Mouse (Mus musculus): ENCODE results near the gene Foxp1. TPM values are rescaled to one million over a fixed set of nuclear protein-coding genes. Genes with fewer than 3 reads are reported as not detected.

Foxp1 gene
- polyA plus RNA-seq, 1 experiment from 2014 or later: 36.4 TPM

DNA sequence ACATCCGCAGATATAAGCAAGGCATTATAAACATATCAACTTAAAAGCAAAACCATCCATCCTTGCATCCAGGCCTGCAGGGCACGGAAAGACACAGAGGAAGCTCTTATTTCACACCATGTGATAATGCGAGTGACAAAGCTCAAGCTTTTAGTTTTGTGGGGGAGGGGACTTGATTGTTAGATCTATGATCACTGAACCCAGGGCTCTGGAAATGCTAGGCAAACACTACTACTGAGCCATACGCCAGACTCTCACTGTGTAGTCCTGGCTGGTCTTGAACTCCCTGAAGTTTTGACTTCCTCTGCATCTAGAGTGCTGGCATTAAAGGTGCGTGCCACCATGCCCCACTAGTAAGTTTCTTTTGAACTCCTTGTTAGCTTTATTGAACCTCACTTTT lies 264.2 kb downstream of the Foxp1 start:
- WGBS: 47% methylated on average over 5 of the region's 5 CpGs
- Histone ChIP-seq H3K9me3 (ENCODE audit: low read length) (no peaks in the 10 kb centered on the region), H3K27ac (ENCODE audit: low read length) (no peak overlapping the region), H3K36me3 (ENCODE audit: insufficient read depth, low read length) (no peaks in the 10 kb centered on the region), H3K4me2 (replicated peaks; ENCODE audit: low read depth, low read length) (no peak overlapping the region), H3K27me3 (ENCODE audit: insufficient read depth, low read length) (no peaks in the 10 kb centered on the region), H3K4me3 (ENCODE audit: low read length) (no peak overlapping the region), H3K4me1 (ENCODE audit: insufficient read depth, low read length) (peaks cover 17% of the 10 kb centered on the region; the same call in 1 of the 2 replicates), H3K9ac (replicated peaks; ENCODE audit: low read length) (no peak overlapping the region)
- ATAC-seq (ENCODE audit: low FRiP score, low TSS enrichment): no peak

DNA sequence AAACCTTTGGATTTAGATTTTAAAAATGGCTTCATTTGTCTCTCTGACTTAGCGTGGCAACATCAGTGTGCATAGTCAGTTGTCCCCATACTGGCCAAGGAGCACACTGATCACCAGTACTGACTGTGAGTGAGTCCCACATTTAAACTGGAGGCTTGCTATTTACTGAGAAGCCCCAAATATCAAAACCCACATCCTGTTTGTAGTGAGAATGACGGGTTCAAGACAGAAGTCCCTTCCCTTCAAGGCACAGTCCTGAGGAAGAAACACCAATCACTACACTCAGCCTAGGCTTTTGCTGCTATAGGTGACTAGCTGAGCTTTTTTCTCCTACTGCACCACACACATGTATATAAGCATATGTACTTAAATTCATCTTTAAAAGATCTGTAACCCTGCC lies 264.8 kb downstream of the Foxp1 start:
- Histone ChIP-seq H3K4me2 (replicated peaks; ENCODE audit: low read depth, low read length) (no peak overlapping the region), H3K36me3 (ENCODE audit: insufficient read depth, low read length) (no peaks in the 10 kb centered on the region), H3K27me3 (ENCODE audit: insufficient read depth, low read length) (no peaks in the 10 kb centered on the region), H3K4me3 (ENCODE audit: low read length) (no peak overlapping the region), H3K4me1 (ENCODE audit: insufficient read depth, low read length) (peaks cover 11% of the 10 kb centered on the region; the same call in 1 of the 2 replicates), H3K9me3 (ENCODE audit: low read length) (no peaks in the 10 kb centered on the region), H3K9ac (replicated peaks; ENCODE audit: low read length) (no peak overlapping the region), H3K27ac (ENCODE audit: low read length) (no peak overlapping the region)
- ATAC-seq (ENCODE audit: low FRiP score, low TSS enrichment): no peak
- 77% methylated on average over 2 of the region's 2 CpGs for WGBS

DNA sequence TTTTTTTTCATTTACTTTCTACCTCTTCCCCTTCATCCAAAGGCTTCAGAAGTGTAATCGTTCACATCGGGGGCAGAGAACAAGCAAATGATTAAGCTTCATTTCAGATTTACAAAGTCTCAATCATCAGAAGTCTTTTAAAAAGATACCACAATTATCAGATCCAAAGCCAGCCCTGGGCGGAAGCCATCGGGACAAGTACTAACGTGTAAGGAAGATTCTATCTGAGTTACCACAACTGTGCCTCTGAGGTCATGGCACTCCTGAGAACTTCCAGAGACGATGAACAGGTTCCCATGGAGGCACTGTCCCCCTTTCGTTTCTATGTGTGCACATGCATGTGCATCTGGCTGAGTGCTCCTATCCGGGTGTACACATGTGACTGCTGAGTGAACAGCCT lies 269.2 kb downstream of the Foxp1 start:
- H3K27ac ChIP-seq (ENCODE audit: low read length): no peak overlapping the region
- H3K27me3 ChIP-seq (ENCODE audit: insufficient read depth, low read length): no peaks in the 10 kb centered on the region
- H3K4me3 ChIP-seq (ENCODE audit: low read length): no peak overlapping the region
- H3K4me2 ChIP-seq (replicated peaks; ENCODE audit: low read depth, low read length): no peak overlapping the region
- H3K4me1 ChIP-seq (ENCODE audit: insufficient read depth, low read length): no peaks in the 10 kb centered on the region
- no peaks in the 10 kb centered on the region for H3K36me3 ChIP-seq (ENCODE audit: insufficient read depth, low read length)
- H3K9ac ChIP-seq (replicated peaks; ENCODE audit: low read length): no peak overlapping the region
- 84% methylated on average over 8 of the region's 8 CpGs for WGBS
- no peaks in the 10 kb centered on the region for H3K9me3 ChIP-seq (ENCODE audit: low read length)
- ATAC-seq (ENCODE audit: low FRiP score, low TSS enrichment): no peak

DNA sequence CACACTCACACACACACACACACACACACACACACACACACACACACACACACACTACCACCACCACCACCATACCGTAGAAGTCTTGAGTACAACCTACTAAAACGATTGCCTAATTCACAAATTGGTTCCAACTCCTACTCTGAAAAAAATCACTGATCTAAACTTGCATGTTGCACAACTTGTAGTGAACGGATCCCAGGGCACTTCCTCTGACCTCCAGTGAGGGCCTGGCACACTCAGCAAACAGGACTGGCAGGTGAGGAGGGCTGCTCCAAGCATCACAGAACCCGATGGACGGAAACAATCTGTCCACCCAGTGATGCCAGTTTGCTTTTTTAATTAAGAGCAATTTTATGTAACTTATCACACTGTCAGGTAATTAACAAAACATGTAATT lies 269.7 kb downstream of the Foxp1 start:
- H3K4me2 ChIP-seq (replicated peaks; ENCODE audit: low read depth, low read length): no peak overlapping the region
- no peak overlapping the region for H3K4me3 ChIP-seq (ENCODE audit: low read length)
- WGBS: 80% methylated on average over 5 of the region's 5 CpGs
- no peaks in the 10 kb centered on the region for H3K36me3 ChIP-seq (ENCODE audit: insufficient read depth, low read length)
- no peak for ATAC-seq (ENCODE audit: low FRiP score, low TSS enrichment)
- H3K4me1 ChIP-seq (ENCODE audit: insufficient read depth, low read length): no peaks in the 10 kb centered on the region
- H3K27me3 ChIP-seq (ENCODE audit: insufficient read depth, low read length): no peaks in the 10 kb centered on the region
- H3K9ac ChIP-seq (replicated peaks; ENCODE audit: low read length): no peak overlapping the region
- H3K9me3 ChIP-seq (ENCODE audit: low read length): no peaks in the 10 kb centered on the region
- H3K27ac ChIP-seq (ENCODE audit: low read length): no peak overlapping the region

DNA sequence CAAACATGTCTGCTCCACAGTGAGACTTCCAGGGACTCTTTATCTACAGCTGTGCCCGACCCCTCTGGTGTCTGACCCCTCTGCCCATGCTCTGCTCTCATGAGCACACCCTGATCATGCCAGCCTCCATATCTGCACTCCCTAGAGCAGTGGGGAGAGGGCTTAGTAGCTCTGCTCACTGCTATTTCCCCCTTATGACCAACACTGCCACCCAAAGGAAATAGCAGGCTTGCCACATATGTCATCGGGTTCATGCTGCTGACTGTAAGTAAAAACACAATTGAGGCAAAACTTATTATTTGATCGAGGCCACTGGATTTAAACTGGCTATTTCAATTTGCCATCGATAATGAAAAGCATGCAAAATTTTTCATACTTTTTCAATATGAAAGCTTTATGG lies 270.6 kb downstream of the Foxp1 start:
- WGBS: 88% methylated on average over 4 of the region's 4 CpGs
- ATAC-seq (ENCODE audit: low FRiP score, low TSS enrichment): no peak
- no peaks in the 10 kb centered on the region for H3K27me3 ChIP-seq (ENCODE audit: insufficient read depth, low read length)
- no peaks in the 10 kb centered on the region for H3K9me3 ChIP-seq (ENCODE audit: low read length)
- H3K9ac ChIP-seq (replicated peaks; ENCODE audit: low read length): no peak overlapping the region
- H3K4me3 ChIP-seq (ENCODE audit: low read length): no peak overlapping the region
- no peaks in the 10 kb centered on the region for H3K4me1 ChIP-seq (ENCODE audit: insufficient read depth, low read length)
- no peak overlapping the region for H3K27ac ChIP-seq (ENCODE audit: low read length)
- H3K36me3 ChIP-seq (ENCODE audit: insufficient read depth, low read length): 0 out of 2 replicates have a peak, but pooled peaks cover 3% of the 10 kb centered on the region
- no peak overlapping the region for H3K4me2 ChIP-seq (replicated peaks; ENCODE audit: low read depth, low read length)

DNA sequence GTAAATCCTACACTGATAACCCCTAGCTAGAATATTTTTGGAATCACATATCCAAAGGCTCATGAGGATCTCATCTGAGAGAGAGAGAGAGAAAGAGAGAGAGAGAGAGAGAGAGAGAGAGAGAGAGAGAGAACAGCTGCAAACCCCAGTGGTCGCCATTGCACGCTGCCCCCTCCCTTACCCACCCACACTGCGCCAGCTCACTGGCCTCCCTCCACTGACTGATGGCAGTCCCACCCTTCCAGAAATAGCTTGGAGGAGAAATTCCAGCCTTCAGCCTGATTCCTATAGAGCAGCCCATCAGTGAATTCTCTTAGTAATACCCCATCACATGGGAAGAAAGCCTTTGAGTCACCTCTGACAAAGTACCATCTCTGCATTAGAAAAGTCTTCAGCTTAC lies 271.3 kb downstream of the Foxp1 start:
- no peak overlapping the region for H3K9ac ChIP-seq (replicated peaks; ENCODE audit: low read length)
- 0 out of 2 replicates have a peak, but pooled peaks cover 3% of the 10 kb centered on the region for H3K36me3 ChIP-seq (ENCODE audit: insufficient read depth, low read length)
- H3K27ac ChIP-seq (ENCODE audit: low read length): no peak overlapping the region
- H3K4me2 ChIP-seq (replicated peaks; ENCODE audit: low read depth, low read length): no peak overlapping the region
- H3K4me1 ChIP-seq (ENCODE audit: insufficient read depth, low read length): no peaks in the 10 kb centered on the region
- WGBS: 80% methylated on average over 3 of the region's 3 CpGs
- no peak for ATAC-seq (ENCODE audit: low FRiP score, low TSS enrichment)
- H3K4me3 ChIP-seq (ENCODE audit: low read length): no peak overlapping the region
- H3K9me3 ChIP-seq (ENCODE audit: low read length): no peaks in the 10 kb centered on the region
- H3K27me3 ChIP-seq (ENCODE audit: insufficient read depth, low read length): no peaks in the 10 kb centered on the region

DNA sequence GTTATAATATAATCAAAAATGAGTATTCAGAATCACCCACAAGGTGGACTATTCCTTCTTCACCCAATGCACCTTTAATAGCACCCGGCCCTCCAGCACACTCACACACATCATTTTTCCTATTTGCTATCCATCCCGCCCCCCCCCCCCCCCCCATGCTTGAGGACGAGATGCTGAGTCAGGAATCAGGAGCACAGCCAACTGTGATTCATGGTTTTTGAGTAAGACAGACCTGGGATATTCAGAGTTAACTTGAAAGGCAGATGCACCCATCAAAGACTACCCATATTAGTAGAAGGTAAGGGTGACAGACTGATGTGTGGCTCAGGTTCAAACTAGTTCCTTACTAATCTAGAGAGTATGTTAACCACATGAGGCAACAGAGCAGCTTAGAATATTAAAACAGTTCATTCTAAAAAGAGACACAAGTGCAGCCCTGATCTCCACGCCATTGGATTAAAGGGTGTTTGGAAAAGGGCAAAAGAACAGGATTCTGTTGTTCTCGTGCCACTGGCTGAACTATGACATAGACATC lies 273.0 kb downstream of the Foxp1 start:
- Histone ChIP-seq H3K27ac (ENCODE audit: low read length) (no peak overlapping the region), H3K27me3 (ENCODE audit: insufficient read depth, low read length) (no peaks in the 10 kb centered on the region), H3K9me3 (ENCODE audit: low read length) (no peaks in the 10 kb centered on the region), H3K9ac (replicated peaks; ENCODE audit: low read length) (no peak overlapping the region), H3K4me3 (ENCODE audit: low read length) (no peak overlapping the region), H3K4me1 (ENCODE audit: insufficient read depth, low read length) (no peaks in the 10 kb centered on the region), H3K4me2 (replicated peaks; ENCODE audit: low read depth, low read length) (no peak overlapping the region), H3K36me3 (ENCODE audit: insufficient read depth, low read length) (0 out of 2 replicates have a peak, but pooled peaks cover 3% of the 10 kb centered on the region)
- WGBS: 78% methylated on average over 5 of the region's 5 CpGs
- ATAC-seq (ENCODE audit: low FRiP score, low TSS enrichment): no peak

DNA sequence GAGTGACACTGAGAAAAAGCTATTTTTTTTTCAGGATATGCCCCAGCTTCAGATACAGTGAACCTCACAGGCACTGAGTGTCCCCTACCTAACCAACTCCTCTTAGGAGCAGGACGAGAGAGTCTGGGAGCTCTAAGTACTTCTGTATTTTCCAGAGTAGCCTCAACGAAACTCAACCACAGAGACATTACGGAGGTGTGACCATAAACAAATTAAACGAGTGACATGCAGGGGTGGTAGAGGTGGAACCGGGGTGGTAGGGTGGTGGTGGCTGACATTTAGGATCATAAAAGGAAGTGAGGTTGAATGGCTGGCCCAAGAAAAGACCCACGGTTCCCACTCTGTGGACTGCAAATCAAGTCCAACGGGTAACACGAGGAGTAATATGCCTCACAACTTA lies 274.1 kb downstream of the Foxp1 start:
- H3K4me3 ChIP-seq (ENCODE audit: low read length): no peak overlapping the region
- no peak overlapping the region for H3K4me2 ChIP-seq (replicated peaks; ENCODE audit: low read depth, low read length)
- ATAC-seq (ENCODE audit: low FRiP score, low TSS enrichment): no peak
- no peak overlapping the region for H3K9ac ChIP-seq (replicated peaks; ENCODE audit: low read length)
- no peaks in the 10 kb centered on the region for H3K27me3 ChIP-seq (ENCODE audit: insufficient read depth, low read length)
- no peaks in the 10 kb centered on the region for H3K4me1 ChIP-seq (ENCODE audit: insufficient read depth, low read length)
- no peaks in the 10 kb centered on the region for H3K9me3 ChIP-seq (ENCODE audit: low read length)
- WGBS: 55% methylated on average over 8 of the region's 8 CpGs
- 0 out of 2 replicates have a peak, but pooled peaks cover 3% of the 10 kb centered on the region for H3K36me3 ChIP-seq (ENCODE audit: insufficient read depth, low read length)
- no peak overlapping the region for H3K27ac ChIP-seq (ENCODE audit: low read length)

DNA sequence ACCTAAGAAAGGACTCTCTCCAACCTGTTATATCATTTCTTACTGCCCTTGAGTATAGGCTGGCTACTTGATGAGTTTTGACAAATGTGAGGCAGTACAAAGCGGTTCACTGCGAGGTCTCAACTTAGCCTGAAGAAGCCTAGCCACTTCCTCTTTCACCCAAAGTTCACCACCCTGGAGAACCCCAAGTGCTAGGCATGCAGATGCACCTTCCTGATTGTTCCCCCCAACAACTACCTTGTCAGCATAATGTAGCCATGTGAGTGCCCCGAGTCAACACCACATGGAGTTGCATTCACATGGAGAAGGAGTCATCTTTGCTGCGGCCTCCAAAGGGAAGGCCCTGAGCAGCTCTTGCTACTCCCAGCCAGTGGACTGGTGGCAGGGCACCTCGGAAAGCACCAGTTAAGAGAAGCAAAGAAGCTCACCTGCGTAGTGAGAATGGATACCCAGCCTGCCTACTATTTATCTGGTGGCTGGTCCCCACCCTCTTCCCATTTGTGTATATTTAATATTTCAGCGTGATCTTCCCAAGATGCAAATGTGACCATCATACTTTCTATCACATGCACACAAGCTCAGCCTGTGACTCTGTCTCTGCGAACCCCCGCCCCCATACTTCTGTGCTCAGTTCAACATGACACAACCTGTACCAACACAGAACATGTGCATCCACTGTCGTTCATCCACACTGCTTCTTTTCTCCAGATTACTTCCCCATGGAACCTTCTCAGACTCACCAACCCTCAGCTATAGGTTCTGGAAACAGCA lies 280.7 kb downstream of the Foxp1 start:
- Histone ChIP-seq H3K27ac (ENCODE audit: low read length) (no peak overlapping the region), H3K9me3 (ENCODE audit: low read length) (no peaks in the 10 kb centered on the region)
- WGBS: 96% methylated on average over 10 of the region's 10 CpGs

DNA sequence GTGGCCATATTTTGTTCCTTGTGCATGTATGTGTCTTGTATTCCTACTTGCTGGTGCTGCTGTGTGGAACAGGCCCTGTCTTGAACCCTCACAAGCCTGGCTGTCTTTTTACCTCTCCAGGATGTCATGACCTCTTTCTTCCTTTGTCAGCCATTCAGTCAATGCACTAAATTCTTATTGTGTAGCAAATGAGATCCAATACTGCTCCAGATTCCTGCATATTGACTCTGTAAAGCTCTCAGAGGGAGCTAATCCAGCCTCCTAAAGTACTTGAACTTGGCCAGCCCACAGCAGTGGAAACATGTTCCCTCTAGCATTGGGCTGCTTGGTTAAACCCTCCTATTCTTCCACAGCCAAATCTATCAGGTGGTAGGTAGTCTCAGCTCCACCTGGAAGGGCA lies 281.8 kb downstream of the Foxp1 start:
- Histone ChIP-seq H3K9me3 (ENCODE audit: low read length) (no peaks in the 10 kb centered on the region), H3K27me3 (ENCODE audit: insufficient read depth, low read length) (no peaks in the 10 kb centered on the region), H3K4me2 (replicated peaks; ENCODE audit: low read depth, low read length) (no peak overlapping the region), H3K9ac (replicated peaks; ENCODE audit: low read length) (no peak overlapping the region), H3K27ac (ENCODE audit: low read length) (no peak overlapping the region), H3K4me1 (ENCODE audit: insufficient read depth, low read length) (no peaks in the 10 kb centered on the region), H3K36me3 (ENCODE audit: insufficient read depth, low read length) (no peaks in the 10 kb centered on the region), H3K4me3 (ENCODE audit: low read length) (no peak overlapping the region)
- ATAC-seq (ENCODE audit: low FRiP score, low TSS enrichment): no peak

More for the DNA sequence above, 280.7 kb downstream of the Foxp1 start:
- Histone ChIP-seq H3K4me2 (replicated peaks; ENCODE audit: low read depth, low read length) (no peak overlapping the region), H3K27me3 (ENCODE audit: insufficient read depth, low read length) (no peaks in the 10 kb centered on the region), H3K4me1 (ENCODE audit: insufficient read depth, low read length) (no peaks in the 10 kb centered on the region), H3K36me3 (ENCODE audit: insufficient read depth, low read length) (no peaks in the 10 kb centered on the region), H3K4me3 (ENCODE audit: low read length) (no peak overlapping the region), H3K9ac (replicated peaks; ENCODE audit: low read length) (no peak overlapping the region)
- ATAC-seq (ENCODE audit: low FRiP score, low TSS enrichment): no peak

Measured in kidney, embryonic 16.5 days (tissue).